Mouse (Mus musculus) heart, adult 2 months (tissue): ENCODE results near the gene Ccdc57.

ENCODE experiments used
- CTCF ChIP-seq: fragments of 200-600 bp; IDR thresholded peaks from 2 replicates; pipeline ENCODE4 v1.8.1; 2022; ENCODE audit warnings: antibody characterized with exemption, mild to moderate bottlenecking, moderate library complexity
- POLR2A ChIP-seq: fragments of 200-500 bp; IDR thresholded peaks from 2 replicates; pipeline ENCODE4 v1.6.1; 2011; ENCODE audit warnings: mild to moderate bottlenecking, low read depth, low read length, control low read depth; ENCODE audit not compliant: insufficient read depth

GRCm38 (mm10) chr11:120948861-120949851 is 16.5 kb upstream of the Ccdc57 start:
- peak; percentile 40 for TF ChIP-seq CTCF
- TF ChIP-seq POLR2A, result no peak
